Mouse (Mus musculus) C2C12 (cell line): ENCODE results near the gene Sobp.

ENCODE experiments used
- CTCF ChIP-seq: IDR thresholded peaks from one replicate; pipeline ENCODE4 v1.5.1; 2011; ENCODE audit not compliant: control insufficient read depth, insufficient read depth, insufficient read length
- MYOD1 ChIP-seq: IDR thresholded peaks from one replicate; pipeline ENCODE4 v1.6.1; 2011; ENCODE audit warnings: low read depth; ENCODE audit not compliant: control insufficient read depth, insufficient read length
- USF1 ChIP-seq: IDR thresholded peaks from one replicate; pipeline ENCODE4 v1.6.1; 2011; ENCODE audit warnings: low read depth, mild to moderate bottlenecking, control low read depth, moderate library complexity

DNA sequence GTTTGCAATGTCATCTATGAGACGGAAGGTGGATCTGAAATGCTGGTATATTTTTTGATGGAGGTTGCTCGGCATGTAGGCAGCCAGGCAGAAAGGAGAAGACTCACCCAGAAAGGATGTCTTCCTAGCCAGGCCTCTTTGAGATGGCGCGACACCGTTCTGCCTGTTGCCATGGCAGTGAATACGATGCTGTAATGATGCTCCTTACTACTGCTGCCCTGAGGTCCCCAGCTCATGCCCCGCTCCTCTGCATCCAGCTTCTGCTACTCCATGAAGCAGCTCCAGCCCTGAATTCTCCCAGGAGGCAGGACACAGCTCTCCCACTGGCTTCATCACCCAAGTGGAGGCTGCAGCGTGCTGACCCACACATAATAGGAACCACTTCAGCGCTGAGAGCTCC, 183.3 kb downstream of the Sobp start:
- no peak for TF ChIP-seq CTCF
- TF ChIP-seq MYOD1: no peak
- TF ChIP-seq USF1: no peak
